Mouse (Mus musculus) inflammation-experienced regulatory T-cells, adult 6 months (primary cell): ENCODE measurements around the gene Dnaja4. TPM values are rescaled to one million over a fixed set of nuclear protein-coding genes. Genes with fewer than 3 reads are reported as not detected.

ENCODE experiments used
- ATAC-seq: one replicate; pipeline ENCODE4 v1.8.0; 2017
- polyA plus RNA-seq, 3 experiments: library from polyadenylated mRNA; unstranded; fragments of 100-300 nt; shearing (Covaris generic); gene quantifications; one replicate each; pipeline ENCODE4 v1.2.1; 2017

Dnaja4 gene
- polyA plus RNA-seq, 3 experiments from 2014 or later: 3.7 to 8.5 (median 5.6) TPM

DNA sequence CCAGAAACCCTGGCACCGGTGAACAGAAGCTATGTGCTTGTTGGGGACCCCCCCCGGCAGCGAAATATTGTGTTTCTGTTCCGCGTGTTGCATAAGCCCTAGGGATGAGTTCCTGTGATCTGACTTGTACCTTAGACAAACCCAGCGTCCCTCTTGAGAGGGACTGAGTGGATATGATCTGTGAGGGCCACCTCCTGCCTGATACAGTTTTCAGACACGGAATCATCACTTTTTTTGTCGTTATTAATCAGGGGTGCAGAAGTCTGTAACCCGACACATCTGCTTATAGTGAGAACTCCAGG, 1.5 kb downstream of the Dnaja4 start:
- no peak for ATAC-seq

DNA sequence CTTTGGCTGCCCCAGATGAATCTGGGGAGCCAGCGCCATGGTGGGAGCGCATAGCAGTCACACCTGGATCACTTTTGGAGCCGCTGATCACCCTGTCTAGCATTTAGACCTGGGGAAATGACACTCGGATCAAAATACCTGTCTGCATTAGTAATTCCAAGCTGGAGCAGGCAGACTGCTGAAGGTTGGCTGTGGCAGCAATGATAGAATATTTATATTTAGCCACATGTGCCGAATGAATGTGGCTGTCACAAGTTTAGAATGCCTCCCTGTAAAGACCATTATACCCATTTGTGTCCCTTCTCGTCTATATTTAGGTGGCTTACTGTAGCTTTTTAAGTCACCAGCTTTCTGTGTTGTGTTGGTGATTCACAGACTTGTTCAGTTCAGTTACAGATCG, 2.1 kb downstream of the Dnaja4 start:
- ATAC-seq: no peak

DNA sequence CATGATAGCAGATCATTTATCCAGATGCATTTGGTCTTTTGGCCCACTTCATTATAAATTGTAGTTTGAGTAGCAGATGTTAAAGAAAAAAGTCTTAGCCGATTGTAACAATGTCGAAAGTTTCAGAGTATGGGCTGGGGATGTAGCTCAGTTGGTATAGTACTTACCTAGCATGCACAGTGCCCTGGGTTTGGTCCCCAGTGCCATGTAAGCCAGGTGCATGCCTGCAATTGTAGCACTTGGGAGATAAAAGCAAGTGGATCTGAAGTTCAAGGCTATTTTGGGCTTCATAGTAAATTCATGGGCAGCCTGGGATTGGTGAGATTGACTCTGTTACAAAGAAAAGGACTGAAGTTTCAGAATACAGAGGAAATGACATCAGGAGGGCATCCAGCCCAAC, 3.9 kb downstream of the Dnaja4 start:
- ATAC-seq: no peak

DNA sequence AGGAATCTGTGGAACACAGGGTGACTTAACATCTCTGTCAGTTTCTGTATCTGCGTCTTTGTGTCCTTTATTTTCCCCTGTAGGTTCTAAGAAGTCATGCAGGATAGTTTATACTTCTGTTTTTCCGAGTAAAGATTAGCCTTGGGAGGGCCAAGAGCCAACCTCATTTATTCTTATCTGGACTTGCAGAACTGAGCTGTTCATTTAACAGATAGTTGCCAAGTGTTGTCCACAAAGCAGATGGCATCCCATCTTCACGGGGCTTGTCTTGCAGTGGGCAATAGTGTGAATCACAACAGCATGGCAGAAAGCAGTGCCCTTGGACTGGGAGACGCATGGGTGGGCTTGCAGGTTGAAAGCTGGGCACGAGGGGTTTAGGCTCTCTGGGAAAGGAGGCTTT, 5.7 kb downstream of the Dnaja4 start:
- no peak for ATAC-seq

DNA sequence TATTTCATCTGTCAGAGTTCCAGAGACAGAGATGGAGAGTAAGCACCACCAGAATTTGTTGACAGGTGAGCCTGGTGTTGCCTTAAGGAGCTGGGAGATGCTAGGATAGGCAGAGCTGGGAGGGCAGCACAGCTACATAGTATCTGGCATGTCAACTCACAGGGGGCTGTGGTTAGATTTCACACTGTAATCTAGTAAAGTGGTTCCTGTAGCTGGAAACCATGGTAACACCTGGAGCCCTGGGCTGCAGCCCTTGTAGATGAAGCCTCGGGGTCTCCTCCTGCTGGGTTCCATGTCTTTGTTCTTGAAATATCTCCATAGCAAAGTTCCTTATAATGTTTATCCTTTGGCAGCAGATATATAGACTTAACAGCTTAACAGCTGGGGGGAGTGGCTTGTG, 6.9 kb downstream of the Dnaja4 start:
- no peak for ATAC-seq

DNA sequence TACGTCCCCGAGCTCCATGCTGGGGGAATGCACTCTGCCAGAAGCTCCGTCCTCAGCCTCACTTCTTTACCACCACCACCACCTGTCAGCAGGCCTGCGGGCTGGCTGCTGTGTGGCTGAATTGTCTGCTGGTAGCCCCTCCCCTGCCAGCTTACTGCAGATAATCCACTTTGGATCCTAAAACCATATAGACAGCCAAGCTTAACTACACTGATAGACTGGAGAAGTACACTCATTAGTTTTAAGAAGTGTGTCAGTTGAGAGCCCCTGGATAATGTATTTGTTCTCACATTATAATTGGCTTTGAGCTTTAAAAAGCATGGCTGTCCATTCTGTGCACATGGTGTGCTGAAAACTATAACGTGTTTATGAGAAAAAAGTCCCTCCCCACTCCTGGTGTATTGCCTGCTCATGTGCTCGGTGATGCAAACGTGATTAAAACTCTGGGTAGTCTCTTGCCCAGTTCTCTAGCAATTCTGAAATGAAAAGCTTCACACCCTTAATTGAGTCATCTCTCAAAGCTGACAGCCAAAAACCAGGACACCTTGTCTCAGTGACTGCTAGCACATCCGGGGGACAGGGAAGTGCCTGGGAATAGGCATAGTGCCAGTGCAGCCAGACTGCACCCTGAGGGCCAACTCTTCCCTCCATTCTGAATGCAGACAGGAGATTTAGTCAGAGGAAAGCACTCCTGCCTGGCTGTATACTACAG, 8.8 kb downstream of the Dnaja4 start:
- ATAC-seq: no peak

DNA sequence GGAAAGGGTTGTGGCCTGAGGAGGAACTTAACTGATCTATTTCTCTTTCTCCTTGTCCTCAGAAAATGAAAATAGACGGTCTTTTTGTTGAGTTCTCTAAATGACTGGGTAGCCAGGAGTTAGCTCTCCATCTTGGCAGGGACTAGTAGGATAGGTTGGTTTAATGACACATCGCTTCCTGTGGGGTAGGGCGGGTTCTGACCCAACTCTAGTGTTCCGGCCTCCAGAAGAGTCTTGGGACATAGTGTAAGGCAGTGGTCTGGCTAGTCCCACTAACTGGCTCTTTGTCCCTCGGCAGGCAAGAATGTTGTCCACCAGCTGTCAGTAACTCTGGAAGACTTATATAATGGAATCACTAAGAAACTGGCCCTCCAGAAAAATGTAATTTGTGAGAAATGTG, 9.4 kb downstream of the Dnaja4 start:
- no peak for ATAC-seq

DNA sequence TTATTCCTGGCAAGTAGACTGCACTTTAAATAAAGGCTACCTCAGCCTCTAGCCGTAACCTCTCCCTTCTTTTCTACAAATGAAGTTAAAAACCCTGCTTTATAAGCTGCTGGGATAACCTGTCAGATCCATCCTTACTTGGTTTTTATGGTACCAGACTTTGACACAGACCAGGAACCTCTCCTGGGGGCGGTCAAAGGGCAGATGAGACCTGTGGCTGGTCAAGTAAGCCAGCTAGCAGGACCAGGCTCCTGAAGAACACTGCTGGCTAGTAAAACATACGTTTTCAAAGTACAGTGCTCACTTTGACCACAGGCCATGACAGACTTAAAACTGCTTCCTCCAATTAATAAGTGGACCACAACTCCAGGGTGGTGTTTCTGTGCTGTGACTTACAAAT, 17.1 kb downstream of the Dnaja4 start:
- no peak for ATAC-seq

DNA sequence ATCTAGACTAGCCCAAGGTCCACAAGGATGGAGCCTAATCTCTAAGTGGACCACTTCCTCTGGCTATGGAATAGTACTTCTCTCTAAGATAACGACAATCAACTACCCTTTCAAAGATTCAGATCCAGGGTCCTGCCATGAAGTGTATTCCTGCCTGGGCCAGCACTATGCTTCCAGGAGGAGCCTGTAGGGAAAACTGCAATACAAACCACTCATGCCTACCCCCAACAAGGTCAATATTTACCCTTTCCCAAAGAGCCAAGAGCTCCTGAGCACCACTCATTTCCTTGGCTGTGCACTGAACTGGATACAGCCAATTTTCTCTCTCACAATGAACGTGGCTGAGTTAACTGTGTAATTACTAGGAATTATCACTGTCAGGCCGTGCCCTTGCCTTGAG, 18.9 kb downstream of the Dnaja4 start:
- no peak for ATAC-seq

DNA sequence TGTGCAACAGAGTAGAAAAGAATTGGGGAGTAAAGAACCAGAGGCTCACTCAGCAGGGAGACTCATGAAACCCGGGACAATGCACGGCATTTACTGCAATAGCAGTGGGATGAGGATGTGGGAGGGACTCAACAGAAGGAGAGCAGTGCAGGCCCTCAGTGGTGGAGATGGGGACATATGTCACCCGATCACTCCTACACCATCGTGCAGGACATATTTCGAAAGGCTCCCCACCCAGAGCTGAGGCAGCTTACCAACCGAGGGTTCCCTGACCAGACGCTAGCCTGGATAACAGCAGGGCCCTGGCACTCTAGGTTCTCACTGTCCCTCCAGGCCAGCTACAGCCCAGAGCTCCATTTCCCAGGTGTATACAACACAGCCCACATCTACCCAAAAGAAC, 23.5 kb downstream of the Dnaja4 start:
- ATAC-seq: no peak

DNA sequence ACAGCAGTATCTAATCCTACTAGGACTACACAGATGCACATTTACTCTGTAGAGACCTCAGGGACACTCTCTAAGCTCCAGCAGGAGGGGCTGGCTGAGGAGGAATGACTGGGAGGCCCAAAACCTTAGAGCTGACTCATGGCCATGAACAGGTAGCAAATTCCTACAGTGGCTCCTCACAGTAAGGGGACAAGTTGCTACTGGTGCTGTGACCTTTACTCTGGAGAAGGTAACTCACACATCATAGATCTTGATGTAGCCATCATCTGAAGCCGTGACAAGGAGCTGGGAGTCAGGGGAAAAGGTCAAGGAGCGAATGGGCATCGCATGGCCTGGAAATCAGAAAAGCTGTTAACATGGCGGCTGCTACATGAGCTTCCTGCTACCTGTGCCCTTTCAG, 23.9 kb downstream of the Dnaja4 start:
- ATAC-seq: no peak

DNA sequence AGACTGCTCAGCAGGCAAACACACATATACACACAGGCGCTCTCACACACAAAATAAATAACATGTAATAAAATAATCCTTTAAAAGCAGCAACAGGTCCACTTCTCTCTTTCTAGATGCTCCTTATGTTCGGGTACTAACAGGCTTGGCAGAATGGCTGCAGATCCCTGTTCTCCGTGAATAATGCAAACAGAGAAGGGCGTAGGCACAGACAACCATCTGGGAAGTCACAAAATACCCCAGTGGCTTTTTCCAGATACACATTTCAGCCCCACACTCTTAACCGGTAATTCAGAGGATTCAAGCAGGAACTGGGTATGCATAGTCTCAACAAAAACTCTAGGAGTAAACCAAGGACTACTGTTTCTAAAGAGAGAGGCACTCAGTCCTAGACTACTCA, 27.6 kb downstream of the Dnaja4 start:
- no peak for ATAC-seq

DNA sequence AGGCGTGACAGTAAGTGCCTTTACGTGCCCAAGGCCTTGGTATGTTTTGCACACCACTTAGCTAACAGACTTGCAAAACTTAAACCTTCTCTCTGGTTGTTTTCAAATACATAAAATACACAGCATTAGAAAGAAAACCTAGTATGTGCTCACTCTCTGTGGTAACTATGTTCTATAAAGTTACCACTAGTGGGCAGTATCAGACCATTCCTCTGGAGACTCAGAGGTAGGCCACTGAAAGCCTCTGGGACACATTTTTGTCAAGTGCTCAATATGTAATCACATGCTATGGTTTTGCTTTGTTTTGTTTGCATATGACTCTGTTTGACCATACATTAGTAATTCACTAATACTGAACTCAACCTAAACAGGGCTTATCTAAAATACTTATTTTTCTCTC, 33.4 kb downstream of the Dnaja4 start:
- no peak for ATAC-seq

DNA sequence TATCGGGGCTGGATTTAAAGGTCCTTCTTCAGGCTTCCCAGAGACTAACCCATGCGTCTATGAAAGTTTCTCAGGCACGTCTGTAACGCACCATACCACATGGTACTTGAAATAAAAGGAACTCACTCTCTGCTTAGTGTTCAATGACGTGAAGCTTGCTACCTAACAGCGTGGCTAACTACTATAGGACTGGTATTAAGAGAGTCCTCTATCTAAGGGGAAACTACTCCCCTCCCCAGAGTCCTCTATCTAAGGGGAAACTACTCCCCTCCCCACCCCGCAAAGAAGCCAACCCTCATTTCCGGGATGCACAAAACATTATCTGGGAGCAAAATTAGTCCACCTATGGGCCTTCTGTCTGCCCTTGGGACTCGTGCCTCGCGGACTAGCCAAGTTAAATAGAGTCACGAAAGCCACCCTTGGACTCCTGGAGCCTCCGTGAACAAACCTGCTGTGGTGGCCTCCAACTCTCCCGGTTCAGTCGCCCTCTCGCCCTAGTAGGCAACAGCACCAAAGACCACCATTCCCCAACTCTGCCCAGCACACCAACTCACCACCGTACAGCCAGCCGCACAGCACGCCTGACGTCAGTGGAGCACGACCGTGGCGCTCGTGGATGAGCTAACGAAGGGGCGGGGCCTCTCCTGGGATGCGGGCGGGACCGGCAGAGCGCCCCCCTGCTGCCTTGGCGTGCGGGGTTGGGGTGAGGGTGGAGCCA, 35.4 kb downstream of the Dnaja4 start, which contains the start of gene Wdr61:
Gene Wdr61 (minus strand): TSS at position 599 of the 718 bp plus-strand sequence.
- ATAC-seq: peak; percentile 91

DNA sequence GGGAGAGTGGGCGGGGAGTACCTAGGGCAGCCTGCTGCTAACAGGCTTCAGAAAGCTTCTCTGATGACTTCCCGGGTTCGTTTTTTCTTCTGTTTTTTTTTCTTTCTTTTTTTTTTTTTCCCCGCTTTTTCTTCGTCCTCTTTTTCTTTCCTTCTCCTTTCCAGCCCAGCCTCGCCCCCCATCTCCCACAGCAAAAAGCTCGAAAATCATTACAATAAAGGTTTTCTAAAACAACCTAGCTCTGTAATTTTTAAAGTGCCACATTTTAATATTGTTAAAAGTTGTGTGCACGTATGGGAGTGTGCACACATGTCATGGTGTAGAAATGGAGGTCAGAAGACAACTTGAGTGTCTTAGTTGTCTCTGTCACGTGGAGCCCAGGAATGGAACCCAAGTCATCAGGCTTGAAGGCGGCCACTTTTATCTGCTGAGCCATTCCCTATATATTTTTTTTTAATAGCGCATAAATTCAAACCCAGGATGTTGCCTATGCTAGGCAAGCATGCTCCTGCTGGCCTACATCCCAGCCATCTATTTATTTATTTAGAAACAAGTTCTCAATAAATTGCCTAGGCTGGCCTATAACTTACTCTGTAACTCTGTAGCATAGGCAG, 36.1 kb downstream of the Dnaja4 start:
- no peak for ATAC-seq

DNA sequence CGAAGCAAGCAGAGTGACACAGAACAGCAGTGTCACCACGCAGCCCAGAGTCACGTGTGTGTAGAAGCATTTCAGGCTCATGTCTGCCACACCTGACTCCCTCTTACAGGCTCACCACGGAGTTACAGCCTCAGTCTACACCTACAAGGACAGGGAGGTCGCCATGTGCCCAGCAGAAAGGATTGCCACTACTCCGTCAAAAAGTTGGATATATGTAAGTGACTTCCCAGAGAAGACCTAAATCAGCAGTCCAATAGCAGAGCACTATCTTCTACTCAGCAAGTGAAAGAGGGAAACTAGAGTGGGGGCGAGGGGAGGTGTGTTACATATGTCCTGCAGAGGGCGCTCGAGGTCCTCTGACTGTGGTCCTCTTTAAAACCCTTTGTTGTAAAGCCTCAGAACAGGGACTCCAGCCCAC, 37.6 kb downstream of the Dnaja4 start:
- peak; percentile 39 for ATAC-seq

DNA sequence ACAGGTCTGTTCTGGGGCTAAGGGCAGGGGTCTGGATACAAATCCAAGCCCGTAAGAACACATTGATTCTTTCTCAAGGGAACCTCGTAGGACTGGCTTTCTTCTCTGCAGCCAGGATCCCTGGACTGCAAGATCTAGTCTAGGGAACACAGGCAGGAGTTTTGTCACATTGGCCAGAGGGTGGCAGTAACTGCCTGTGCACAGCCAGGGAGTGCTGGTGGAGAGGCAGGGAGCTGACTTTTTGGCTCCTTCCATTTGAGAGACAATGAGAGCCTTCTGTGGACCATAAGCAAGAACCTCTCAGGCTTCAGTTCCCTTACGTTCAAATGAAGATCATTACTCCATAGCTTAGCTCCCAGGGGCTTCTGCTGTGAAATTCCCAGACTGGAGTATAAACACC, 39.7 kb downstream of the Dnaja4 start:
- no peak for ATAC-seq

DNA sequence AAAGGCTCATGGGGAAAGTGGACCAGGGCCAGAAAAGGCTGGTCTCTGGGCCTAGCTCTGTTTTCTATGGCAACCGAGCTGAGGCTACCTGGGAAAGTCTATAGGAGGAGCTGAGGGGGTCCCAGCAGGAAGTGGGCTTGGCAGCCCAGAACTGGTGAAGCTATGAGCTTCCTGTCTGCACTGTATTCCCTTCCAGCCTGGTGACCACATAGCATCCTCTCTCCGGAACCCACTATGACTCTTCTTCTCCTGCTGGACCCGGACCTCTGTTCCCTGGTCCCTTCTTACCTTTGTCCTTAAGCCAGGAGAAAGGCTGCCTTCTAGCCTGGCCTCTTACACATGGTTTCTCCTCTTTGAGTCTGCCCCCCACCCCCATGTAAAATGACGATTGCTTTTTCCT, 45.2 kb downstream of the Dnaja4 start:
- no peak for ATAC-seq

DNA sequence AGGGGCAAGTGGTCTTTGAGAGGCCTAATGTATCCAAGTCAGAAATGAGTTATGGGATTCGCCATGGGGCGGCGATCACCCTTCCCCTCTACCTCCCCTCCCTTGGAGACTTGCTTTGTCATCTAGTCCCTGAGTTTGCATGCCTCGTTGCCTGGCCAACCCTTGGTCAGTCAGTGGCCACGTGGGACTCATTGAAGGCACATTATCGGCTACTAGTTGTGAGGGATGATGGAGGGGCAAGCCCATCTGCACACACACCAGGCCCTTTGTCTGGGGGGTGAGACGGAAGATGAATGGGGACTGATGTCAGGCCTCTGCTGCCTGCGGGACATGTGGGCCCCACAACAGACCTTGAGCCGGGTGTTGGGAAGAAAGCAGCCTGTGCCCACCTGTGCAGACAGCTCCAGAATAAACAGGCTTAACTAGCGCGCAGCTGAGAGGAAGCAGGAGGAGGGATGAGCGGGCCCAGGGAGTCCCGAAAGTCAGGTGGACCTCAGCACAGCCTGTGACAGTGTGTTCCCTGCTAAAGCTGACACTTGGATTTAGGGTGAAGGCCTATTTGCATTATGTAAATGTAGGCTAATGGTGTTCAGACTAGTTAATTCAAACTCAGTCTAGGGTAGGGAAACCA, 47.2 kb downstream of the Dnaja4 start:
- ATAC-seq: no peak

DNA sequence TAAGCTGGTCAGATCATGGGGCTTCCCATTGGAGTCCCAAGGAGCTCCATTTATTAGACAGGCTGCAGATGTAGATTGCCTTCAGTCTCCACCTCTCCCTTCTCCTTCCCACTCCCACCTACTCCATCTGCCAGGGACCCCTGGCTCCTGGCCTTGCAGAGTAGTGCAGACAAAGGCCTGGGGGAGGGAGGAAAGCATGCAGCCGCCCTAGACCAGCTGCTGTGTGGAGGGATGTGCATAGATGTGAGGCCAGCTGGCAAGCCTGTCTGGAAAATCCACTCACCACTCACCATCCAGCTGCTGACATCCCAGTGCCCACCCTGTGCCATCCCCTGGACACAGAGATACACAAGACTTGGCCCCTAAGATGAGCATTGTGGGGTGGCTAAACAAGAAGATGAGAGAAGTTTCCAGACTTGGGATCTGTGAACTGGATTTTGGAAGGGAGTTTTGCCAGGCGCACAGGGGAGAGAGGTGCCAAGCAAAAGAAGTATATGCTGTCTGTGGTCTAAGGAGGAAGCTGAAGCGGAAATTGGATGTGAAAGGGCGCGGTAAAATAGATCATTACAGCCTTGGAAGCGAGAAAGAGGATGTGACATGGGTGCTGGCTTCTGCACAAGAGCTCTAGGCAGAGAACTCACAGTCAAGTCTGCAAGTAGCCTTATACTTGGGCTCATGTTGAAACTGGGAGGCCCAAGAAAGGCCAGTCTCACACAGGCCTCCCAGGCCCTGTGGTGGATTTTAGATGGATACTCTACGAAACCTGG, 51.7 kb downstream of the Dnaja4 start:
- no peak for ATAC-seq

DNA sequence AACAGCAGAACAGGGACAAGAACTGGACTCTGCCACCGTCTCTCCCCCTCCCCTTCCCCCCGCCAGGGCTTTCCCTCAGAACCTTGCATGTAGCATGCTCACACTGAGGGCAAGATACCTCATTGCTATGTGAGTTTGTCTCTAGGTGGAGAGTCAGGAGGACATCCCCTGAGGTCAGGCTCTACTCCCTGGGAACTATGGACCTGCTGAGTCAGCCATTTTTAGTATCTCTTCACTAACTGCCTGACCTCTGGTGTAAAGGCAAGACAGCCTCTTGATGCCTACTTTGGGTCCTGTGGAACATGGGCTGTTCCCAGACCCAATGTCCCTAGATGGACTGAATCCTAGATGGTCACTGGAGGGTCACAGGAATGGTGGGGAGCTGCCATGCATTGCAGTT, 53.0 kb downstream of the Dnaja4 start:
- ATAC-seq: no peak

DNA sequence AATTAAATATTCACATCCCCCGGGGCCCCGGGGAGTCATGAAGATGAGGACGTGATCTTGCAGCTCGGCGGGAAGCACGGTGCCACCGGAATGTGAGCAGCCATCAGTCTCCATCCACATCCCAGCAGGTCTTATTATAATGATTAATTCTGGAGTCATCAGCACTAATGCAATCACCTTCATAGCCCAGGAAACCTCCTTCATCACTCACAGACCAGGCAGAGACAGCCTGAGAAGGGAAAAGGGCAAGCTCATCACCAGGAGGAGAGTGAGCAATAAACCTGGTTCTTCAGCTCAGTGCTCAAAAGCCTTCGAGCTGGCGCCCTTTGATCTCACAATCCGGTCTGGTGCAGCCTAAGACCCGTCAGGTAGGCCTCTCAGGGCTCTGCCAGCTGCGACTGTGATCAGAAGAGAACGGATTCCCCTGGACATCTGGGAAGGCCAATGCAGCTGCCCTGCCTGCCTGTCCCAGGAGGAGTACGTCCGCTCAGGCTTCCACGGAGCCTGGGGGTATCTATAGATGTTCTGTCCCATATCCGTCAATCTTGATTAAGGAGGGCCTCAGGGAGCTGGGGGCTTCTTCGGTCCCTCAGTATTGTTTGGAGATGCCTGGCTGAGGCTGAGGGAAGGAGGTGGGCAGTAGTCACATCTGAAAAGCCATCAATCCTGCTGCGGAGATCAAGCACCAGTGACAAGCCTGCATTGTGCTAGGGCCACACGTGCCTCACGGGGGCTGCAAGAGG, 53.7 kb downstream of the Dnaja4 start:
- ATAC-seq: no peak
